Mouse (Mus musculus): ENCODE measurements around the gene Selenoo.

DNA sequence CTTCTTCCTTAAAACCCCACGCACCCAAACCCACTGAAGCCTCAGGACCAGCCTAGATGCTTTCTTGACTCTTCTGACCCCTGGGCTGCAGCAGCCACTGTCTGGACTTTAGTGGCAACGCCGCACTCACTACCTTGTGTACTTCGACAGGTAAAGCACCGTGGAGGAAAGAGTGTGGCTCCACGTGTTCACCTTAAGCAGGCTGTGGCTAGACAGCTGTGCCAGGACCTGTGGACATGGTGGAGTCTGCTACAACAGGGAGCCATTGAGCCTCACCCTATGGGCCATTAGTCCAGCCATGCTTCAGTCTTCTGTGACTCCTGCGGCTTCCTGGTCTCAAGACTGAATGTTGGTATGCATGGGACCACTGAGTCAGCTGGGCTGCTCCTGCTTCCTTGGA lies 34.2 kb upstream of the Selenoo start:
- no peak for TF ChIP-seq CTCF (IDR thresholded peaks at IDR 0.05; ENCODE audit: low read depth)
- no peak for TF ChIP-seq EP300 (optimal IDR thresholded peaks at IDR 0.05)

All from stomach, postnatal 0 days (tissue).